Mouse (Mus musculus) heart, embryonic 16.5 days (tissue): ENCODE data around the gene Olfr628. TPM values are rescaled to one million over a fixed set of nuclear protein-coding genes. Genes with fewer than 3 reads are reported as not detected.
"Not testable (repeated sequence)": the region's sequence is repeated elsewhere in the genome, so short reads cannot be mapped to it uniquely, and the experiment has no call there.

ENCODE experiments used
- ATAC-seq: fragments of 200-750 bp; cut with Nextera tagmentation; replicated peaks from 2 replicates; pipeline ENCODE4 v1.8.0; 2017; ENCODE audit warnings: moderate number of reproducible peaks; ENCODE audit not compliant: insufficient read depth, low FRiP score; ENCODE audit errors: extremely low read depth
- H3K27ac ChIP-seq: fragments of 300-500 bp; sonication (generic); 2 replicates; pipeline ENCODE4 v1.5.1; 2014; ENCODE audit warnings: mild to moderate bottlenecking, low read length, control low read depth, moderate library complexity
- H3K27me3 ChIP-seq: fragments of 300-500 bp; sonication (generic); 2 replicates; pipeline ENCODE4 v1.6.1; 2014; ENCODE audit warnings: low read length, mixed read lengths; ENCODE audit not compliant: control insufficient read depth, insufficient read depth
- H3K36me3 ChIP-seq: fragments of 300-500 bp; sonication (generic); 2 replicates; pipeline ENCODE4 v1.6.1; 2014; ENCODE audit not compliant: control insufficient read depth, insufficient read depth
- H3K4me1 ChIP-seq: fragments of 300-500 bp; sonication (generic); 2 replicates; pipeline ENCODE4 v1.6.1; 2014; ENCODE audit warnings: low read length, mixed read lengths; ENCODE audit not compliant: control insufficient read depth, insufficient read depth
- H3K4me2 ChIP-seq: fragments of 300-500 bp; sonication (generic); 2 replicates; pipeline ENCODE4 v1.6.1; 2014; ENCODE audit warnings: low read depth, mild to moderate bottlenecking, control low read depth, low read length
- H3K4me3 ChIP-seq: fragments of 300-500 bp; sonication (generic); 2 replicates; pipeline ENCODE4 v1.5.1; 2014; ENCODE audit warnings: mild to moderate bottlenecking, control low read depth, low read length
- H3K9ac ChIP-seq: fragments of 300-500 bp; sonication (generic); 2 replicates; pipeline ENCODE4 v1.6.1; 2014; ENCODE audit warnings: low read length, control low read depth
- H3K9me3 ChIP-seq: fragments of 300-500 bp; sonication (generic); replicated peaks from 2 replicates; pipeline ENCODE4 v1.6.1; 2016; ENCODE audit warnings: low read length; ENCODE audit not compliant: control insufficient read depth
- WGBS: fragments of 180-500 bp; shearing (Covaris S2); extraction: QIAGEN DNeasy Blood & Tissue Kit; methylation state at CpG from one replicate; pipeline ENCODE4 v1.1.7; 2014; 5-methylcytosine and 5-hydroxymethylcytosine counted together
- polyA plus RNA-seq: library from polyadenylated mRNA; unstranded; fragments of >200 nt; fragmentation: Nextera tagmentation; extraction: Ambion mirVana; gene quantifications from 2 replicates; pipeline ENCODE4 v1.2.1, GENCODE M21; 2015

Gene Olfr628
- polyA plus RNA-seq: not detected in 2 replicates

GRCm38 (mm10) chr7:103730074-103730473, at the start of gene Olfr628:
Olfr628 (plus strand) TSS chr7:103730374.
- no peak within 1 kb of the TSS for H3K9ac ChIP-seq
- H3K4me3 ChIP-seq: no peak within 1 kb of the TSS
- H3K9me3 ChIP-seq: no peaks in the 10 kb centered on the region
- no peak for ATAC-seq
- H3K4me1 ChIP-seq: no peaks in the 10 kb centered on the region
- no peaks in the 10 kb centered on the region for H3K27me3 ChIP-seq
- H3K4me2 ChIP-seq: no peak within 1 kb of the TSS
- no peaks in the 10 kb centered on the region for H3K36me3 ChIP-seq
- no peak within 1 kb of the TSS for H3K27ac ChIP-seq
- WGBS: 82% methylated on average over 1 of the region's 1 CpGs

DNA sequence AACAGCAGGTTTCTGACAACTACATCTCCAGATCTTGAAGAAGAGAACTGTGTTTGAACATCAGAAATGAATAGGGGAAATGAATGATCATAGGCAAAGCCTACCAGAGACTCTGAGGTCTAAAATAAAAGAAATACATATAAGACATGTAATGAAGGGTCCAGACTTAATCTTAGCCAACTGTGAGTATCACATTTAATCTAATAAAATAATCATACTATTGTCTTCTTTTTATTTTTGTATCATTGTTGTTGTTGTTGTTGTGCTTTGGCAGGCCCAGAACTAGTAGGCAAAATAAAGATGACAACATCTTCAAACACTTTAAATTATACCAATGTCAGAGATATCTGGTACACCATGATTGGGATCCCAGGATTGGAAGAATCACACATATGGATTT, 47.8 kb upstream of the Olfr628 start, which contains the start of gene Olfr625-ps1:
TSS of gene Olfr625-ps1 (plus strand) at position 301 of the 400 bp plus-strand sequence.
- Histone ChIP-seq H3K36me3 (no peaks in the 10 kb centered on the region), H3K9me3 (no peaks in the 10 kb centered on the region), H3K4me3 (no peak within 1 kb of the TSS), H3K27me3 (no peaks in the 10 kb centered on the region), H3K9ac (no peak within 1 kb of the TSS), H3K4me1 (no peaks in the 10 kb centered on the region), H3K27ac (no peak within 1 kb of the TSS), H3K4me2 (no peak within 1 kb of the TSS)
- no peak for ATAC-seq

DNA sequence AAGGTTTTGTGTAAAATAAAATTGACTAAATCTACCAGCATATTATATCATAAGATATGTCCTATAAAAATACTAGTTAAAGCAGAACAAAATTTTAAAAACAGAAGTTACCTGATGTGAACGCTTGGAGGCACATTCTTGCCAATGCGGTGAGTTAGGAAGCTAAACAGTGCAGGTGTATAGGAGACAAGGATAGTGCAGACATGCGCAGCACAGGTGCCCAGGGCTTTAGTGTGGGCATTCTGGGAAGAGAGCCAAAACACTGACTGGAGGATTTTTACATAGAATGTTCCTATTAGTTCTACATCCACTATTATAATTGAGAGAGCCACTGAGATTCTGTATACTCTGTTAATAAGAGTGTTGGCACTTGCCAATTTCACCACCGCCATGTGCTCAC, 30.7 kb upstream of the Olfr628 start:
- H3K9ac ChIP-seq: no peak overlapping the region
- no peak for ATAC-seq
- 83% methylated on average over 4 of the region's 4 CpGs for WGBS

GRCm38 (mm10) chr7:103712024-103712423, 18.1 kb upstream of the Olfr628 start:
- Histone ChIP-seq H3K27ac (no peak overlapping the region), H3K9ac (no peak overlapping the region), H3K27me3 (no peaks in the 10 kb centered on the region), H3K4me1 (no peaks in the 10 kb centered on the region), H3K36me3 (no peaks in the 10 kb centered on the region), H3K4me3 (no peak overlapping the region), H3K4me2 (no peak overlapping the region), H3K9me3 (no peaks in the 10 kb centered on the region)
- no peak for ATAC-seq
- WGBS: 27% methylated on average over 2 of the region's 2 CpGs

More for the DNA sequence above, 30.7 kb upstream of the Olfr628 start:
- Histone ChIP-seq H3K27me3 (no peaks in the 10 kb centered on the region), H3K4me1 (no peaks in the 10 kb centered on the region), H3K27ac (no peak overlapping the region), H3K36me3 (no peaks in the 10 kb centered on the region), H3K9me3 (no peaks in the 10 kb centered on the region), H3K4me3 (no peak overlapping the region), H3K4me2 (no peak overlapping the region)

DNA sequence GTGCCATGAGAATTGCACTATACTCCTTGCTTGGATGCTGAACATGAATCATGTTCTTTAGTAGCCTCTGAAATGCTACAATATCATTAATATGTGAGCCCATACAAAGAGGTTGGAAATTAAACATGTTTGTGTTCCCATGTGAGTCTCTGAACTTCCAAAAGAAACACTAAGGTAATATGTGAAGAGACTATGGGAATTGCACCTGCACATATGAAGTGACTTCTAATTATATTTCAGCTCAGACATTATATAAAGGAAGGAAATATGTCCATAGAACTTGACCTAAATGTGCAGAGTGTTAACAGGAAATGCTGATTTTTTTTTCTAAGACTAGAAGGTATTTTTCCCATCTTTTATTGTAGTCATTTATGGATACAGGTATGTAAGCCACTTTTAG, 15.8 kb upstream of the Olfr628 start, which contains the start of gene Olfr243:
TSS of gene Olfr243 (plus strand) at position 301 of the 400 bp plus-strand sequence.
- Histone ChIP-seq H3K9me3 (no peaks in the 10 kb centered on the region), H3K4me2 (no peak within 1 kb of the TSS), H3K9ac (no peak within 1 kb of the TSS), H3K27ac (no peak within 1 kb of the TSS), H3K4me1 (no peaks in the 10 kb centered on the region), H3K27me3 (no peaks in the 10 kb centered on the region), H3K36me3 (no peaks in the 10 kb centered on the region), H3K4me3 (no peak within 1 kb of the TSS)
- ATAC-seq: no peak

- 92% methylated on average over 1 of the region's 1 CpGs for WGBS
Observed at GRCm38 (mm10) chr7:103716398-103716797, 13.8 kb upstream of the Olfr628 start.

DNA sequence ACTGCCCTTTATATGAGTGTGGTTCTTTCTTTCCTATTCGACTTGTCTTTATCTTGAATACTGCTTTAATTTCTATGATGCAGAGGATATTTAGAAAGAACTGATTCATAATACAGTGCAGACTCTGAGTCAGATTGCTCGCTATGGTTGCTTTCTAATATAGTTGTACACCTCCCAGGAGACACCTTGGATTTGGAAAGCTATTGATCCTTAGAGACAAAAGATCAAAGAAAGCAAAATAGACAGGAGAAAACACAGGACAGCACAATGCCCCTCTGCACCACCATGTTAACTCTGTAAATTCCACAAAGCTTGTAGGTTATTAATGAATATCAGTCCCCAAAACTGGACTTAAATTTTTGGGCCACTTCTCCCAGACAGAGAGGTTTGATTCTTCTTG, 14.7 kb downstream of the Olfr628 start, which contains the start of gene Olfr629:
TSS of gene Olfr629 (minus strand) at position 101 of the 400 bp plus-strand sequence.
- WGBS: 73% methylated on average over 2 of the region's 2 CpGs
- H3K27ac ChIP-seq: no peak within 1 kb of the TSS
- no peaks in the 10 kb centered on the region for H3K4me1 ChIP-seq
- H3K4me3 ChIP-seq: no peak within 1 kb of the TSS
- H3K9ac ChIP-seq: no peak within 1 kb of the TSS
- H3K4me2 ChIP-seq: no peak within 1 kb of the TSS
- no peaks in the 10 kb centered on the region for H3K36me3 ChIP-seq
- no peaks in the 10 kb centered on the region; the same call in 1 of the 2 replicates for H3K9me3 ChIP-seq
- H3K27me3 ChIP-seq: no peaks in the 10 kb centered on the region
- no peak for ATAC-seq

More at GRCm38 (mm10) chr7:103716398-103716797, 13.8 kb upstream of the Olfr628 start:
- not testable (repeated sequence) for H3K4me1 ChIP-seq, H3K27ac ChIP-seq, ATAC-seq, H3K9me3 ChIP-seq, H3K36me3 ChIP-seq, H3K4me3 ChIP-seq, H3K27me3 ChIP-seq, H3K9ac ChIP-seq, H3K4me2 ChIP-seq

DNA sequence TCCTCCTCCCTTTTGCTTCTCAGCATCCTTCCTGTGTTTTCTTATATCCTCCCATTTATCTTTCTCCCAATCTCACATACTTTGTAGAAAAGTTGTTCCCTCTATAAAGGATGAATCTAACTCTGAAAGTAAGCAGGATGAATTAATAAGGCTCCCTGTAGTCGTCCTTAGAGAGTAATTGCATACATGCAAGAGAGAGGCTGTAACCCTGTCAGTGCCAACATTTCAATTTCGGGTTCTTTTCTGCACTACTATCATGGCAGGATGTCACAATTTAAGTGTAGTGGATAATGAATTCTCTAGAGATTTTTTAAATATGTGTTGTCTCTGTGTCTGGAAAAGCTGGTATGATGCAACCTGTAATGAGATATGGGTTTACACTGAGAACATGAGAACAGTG, 27.1 kb downstream of the Olfr628 start, which contains the start of gene Olfr630:
TSS of gene Olfr630 (minus strand) at position 101 of the 400 bp plus-strand sequence.
- Histone ChIP-seq H3K9ac (no peak within 1 kb of the TSS), H3K36me3 (no peaks in the 10 kb centered on the region), H3K27me3 (no peaks in the 10 kb centered on the region), H3K9me3 (no peaks in the 10 kb centered on the region), H3K4me2 (no peak within 1 kb of the TSS), H3K4me1 (no peaks in the 10 kb centered on the region), H3K27ac (no peak within 1 kb of the TSS), H3K4me3 (no peak within 1 kb of the TSS)
- WGBS: 32% methylated on average over 2 of the region's 2 CpGs
- no peak for ATAC-seq

DNA sequence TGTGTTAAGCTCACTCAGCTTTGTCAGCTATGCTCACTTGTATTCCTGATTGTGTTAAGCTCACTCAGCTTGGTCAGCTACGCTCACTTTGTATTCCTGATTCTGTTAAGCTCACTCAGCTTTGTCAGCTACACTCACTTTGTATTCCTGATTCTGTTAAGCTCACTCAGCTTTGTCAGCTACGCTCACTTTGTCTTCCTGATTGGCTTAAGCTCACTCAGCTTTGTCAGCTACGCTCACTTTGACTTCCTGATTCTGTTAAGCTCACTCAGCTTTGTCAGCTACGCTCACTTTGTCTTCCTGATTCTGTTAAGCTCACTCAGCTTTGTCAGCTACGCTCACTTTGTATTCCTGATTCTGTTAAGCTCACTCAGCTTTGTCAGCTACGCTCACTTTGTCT, 32.0 kb downstream of the Olfr628 start:
- H3K27me3 ChIP-seq, H3K9me3 ChIP-seq, H3K9ac ChIP-seq, H3K4me1 ChIP-seq, H3K4me3 ChIP-seq, H3K4me2 ChIP-seq, H3K27ac ChIP-seq, ATAC-seq, H3K36me3 ChIP-seq: not testable (repeated sequence)
- WGBS: 71% methylated on average over 6 of the region's 6 CpGs
